Comparison of ENCODE assay signal across 8 mouse cellular contexts in the genomic region with DNA sequence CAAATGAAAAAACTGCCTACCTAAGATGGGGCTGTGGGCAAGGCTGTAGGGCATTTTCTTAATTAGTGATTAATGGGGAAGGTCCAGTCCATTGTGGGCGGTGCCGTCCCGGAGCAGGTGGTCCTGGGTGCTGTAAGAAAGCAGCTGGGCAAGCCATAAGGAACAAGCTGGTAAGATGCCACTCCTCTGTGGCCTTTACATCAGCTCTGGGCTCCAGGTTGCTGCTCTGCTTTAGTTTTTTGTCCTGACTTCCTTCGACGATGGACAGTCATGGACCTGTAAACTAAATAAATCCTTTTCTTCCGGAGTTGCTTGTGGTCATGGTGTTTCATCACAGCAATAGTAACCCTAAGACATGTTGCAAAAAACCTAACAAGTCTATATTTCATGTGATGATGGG. TPM values are rescaled to one million over a fixed set of nuclear protein-coding genes. Genes with fewer than 3 reads are reported as not detected.
DNase-seq lines count a peak whose midpoint lies in the region; ATAC-seq and TF ChIP-seq lines count a peak whose summit lies in the region.

No protein-coding gene starts in this region.

- no peak for DNase-seq in kidney, postnatal 14 days
- DNase-seq in left cerebral cortex, postnatal 10 days (ENCODE audit: extremely low spot score in 1 of 2, low spot score in 2 of 2): no peak
- no peak for DNase-seq in adrenal gland, adult 18-20 months (ENCODE audit: low spot score in 2 of 2)
- no peak for DNase-seq in testis, postnatal 10 days (ENCODE audit: low spot score)

- no peaks in the 10 kb centered on the region for H3K9me3 ChIP-seq in kidney, embryonic 14.5 days (ENCODE audit: control insufficient read depth, low read length)
- H3K9me3 ChIP-seq in embryonic facial prominence, embryonic 13.5 days: no peaks in the 10 kb centered on the region
- H3K9me3 ChIP-seq in intestine, postnatal 0 days (ENCODE audit: control insufficient read depth): no peaks in the 10 kb centered on the region

- no peak overlapping the region for H3K4me3 ChIP-seq in kidney, embryonic 14.5 days (ENCODE audit: low read length)
- peak overlapping the region; percentile 42; the same call in 1 of the 2 replicates for H3K4me3 ChIP-seq in embryonic facial prominence, embryonic 13.5 days
- no peak overlapping the region for H3K4me3 ChIP-seq in intestine, postnatal 0 days (ENCODE audit: low read depth, low read length)
- H3K4me3 ChIP-seq in myocyte: peak overlapping the region; percentile 23

- no peaks in the 10 kb centered on the region for H3K36me3 ChIP-seq in kidney, embryonic 14.5 days (ENCODE audit: control insufficient read depth, insufficient read depth, low read length)
- H3K36me3 ChIP-seq in embryonic facial prominence, embryonic 13.5 days: no peaks in the 10 kb centered on the region
- H3K36me3 ChIP-seq in intestine, postnatal 0 days (ENCODE audit: control insufficient read depth, insufficient read depth): no peaks in the 10 kb centered on the region
- H3K36me3 ChIP-seq in myocyte (ENCODE audit: control insufficient read depth, insufficient read depth): no peaks in the 10 kb centered on the region

- H3K4me2 ChIP-seq in kidney, embryonic 14.5 days (replicated peaks; ENCODE audit: low read depth, low read length): no peak overlapping the region
- peak overlapping the region; percentile 63 for H3K4me2 ChIP-seq in embryonic facial prominence, embryonic 13.5 days
- peak overlapping the region; percentile 87 for H3K4me2 ChIP-seq in intestine, postnatal 0 days (replicated peaks; ENCODE audit: low read depth)
- H3K4me2 ChIP-seq in myocyte (ENCODE audit: low read depth): peak overlapping the region; percentile 94

- H3K27ac ChIP-seq in kidney, embryonic 14.5 days (ENCODE audit: low read depth, low read length): no peak overlapping the region
- H3K27ac ChIP-seq in embryonic facial prominence, embryonic 13.5 days: no peak overlapping the region
- no peak overlapping the region for H3K27ac ChIP-seq in intestine, postnatal 0 days (ENCODE audit: low read depth, low read length)

- WGBS in kidney, embryonic 14.5 days: 20% methylated on average over 6 of the region's 6 CpGs
- 6% methylated on average over 6 of the region's 6 CpGs for WGBS in embryonic facial prominence, embryonic 13.5 days
- WGBS in intestine, postnatal 0 days: 8% methylated on average over 6 of the region's 6 CpGs

- peak; percentile 25 for ATAC-seq in kidney, embryonic 14.5 days (ENCODE audit: low FRiP score, low TSS enrichment)
- ATAC-seq in embryonic facial prominence, embryonic 13.5 days (ENCODE audit: insufficient number of reproducible peaks, insufficient read depth, low FRiP score, low TSS enrichment, low read depth): no peak
- ATAC-seq in intestine, postnatal 0 days: no peak

- peaks cover 13% of the 10 kb centered on the region; the same call in 1 of the 2 replicates for H3K4me1 ChIP-seq in kidney, embryonic 14.5 days (ENCODE audit: control insufficient read depth, insufficient read depth, low read length)
- peaks cover 54% of the 10 kb centered on the region for H3K4me1 ChIP-seq in embryonic facial prominence, embryonic 13.5 days
- no peaks in the 10 kb centered on the region for H3K4me1 ChIP-seq in intestine, postnatal 0 days (replicated peaks; ENCODE audit: control insufficient read depth, insufficient read depth, low read length)

- H3ac ChIP-seq in myocyte (ENCODE audit: control insufficient read depth, insufficient read length): no peak overlapping the region

- no peak overlapping the region for H3K9ac ChIP-seq in kidney, embryonic 14.5 days (ENCODE audit: low read depth, low read length)
- no peak overlapping the region for H3K9ac ChIP-seq in embryonic facial prominence, embryonic 13.5 days
- no peak overlapping the region for H3K9ac ChIP-seq in intestine, postnatal 0 days (ENCODE audit: low read depth, low read length)

- TF ChIP-seq POLR2A in myocyte (IDR thresholded peaks at IDR 0.05; ENCODE audit: insufficient read length, low read depth): no peak

- H3K27me3 ChIP-seq in kidney, embryonic 14.5 days (ENCODE audit: control insufficient read depth, insufficient read depth, low read length): no peaks in the 10 kb centered on the region
- H3K27me3 ChIP-seq in embryonic facial prominence, embryonic 13.5 days: no peaks in the 10 kb centered on the region
- no peaks in the 10 kb centered on the region for H3K27me3 ChIP-seq in intestine, postnatal 0 days (replicated peaks; ENCODE audit: control insufficient read depth, insufficient read depth, low read length)
- H3K27me3 ChIP-seq in myocyte (ENCODE audit: control insufficient read depth, insufficient read depth, insufficient read length): no peaks in the 10 kb centered on the region

- intact Hi-C loops in left cerebral cortex, postnatal 10 days (cut with DNase I): loop anchor here (2.0 to 10.0 kb wide), 5 partner anchors 72 to 788 kb away; a partner anchor contains a TSS

- no peaks in the 10 kb centered on the region for H3K79me2 ChIP-seq in myocyte (ENCODE audit: control insufficient read depth, insufficient read depth)

- no peak for TF ChIP-seq CTCF in intestine, postnatal 0 days (IDR thresholded peaks at IDR 0.05; ENCODE audit: low read depth)

TF ChIP-seq in myocyte, 11 proteins besides CTCF, POLR2A, EP300 and RAD21:
- TF ChIP-seq SRF (IDR thresholded peaks at IDR 0.05; ENCODE audit: control insufficient read depth, insufficient read length, low read depth) (no peak), POLR2AphosphoS2 (IDR thresholded peaks at IDR 0.05; ENCODE audit: insufficient read length, low read depth) (no peak), E2F4 (IDR thresholded peaks at IDR 0.05; ENCODE audit: insufficient read depth) (no peak), CEBPB (IDR thresholded peaks at IDR 0.05; ENCODE audit: insufficient read depth, poor library complexity, severe bottlenecking) (no peak), TCF3 (IDR thresholded peaks at IDR 0.05; ENCODE audit: insufficient read length, low read depth) (no peak), TCF12 (IDR thresholded peaks at IDR 0.05; ENCODE audit: insufficient read depth, poor library complexity, severe bottlenecking) (no peak), MAX (IDR thresholded peaks at IDR 0.05; ENCODE audit: low read depth) (no peak), MYOD1 (IDR thresholded peaks at IDR 0.05; ENCODE audit: control insufficient read depth in 1 of 3, insufficient read length in 2 of 3, low read depth in 2 of 3) (no peak), REST (IDR thresholded peaks at IDR 0.05; ENCODE audit: insufficient read depth, insufficient read length) (no peak), USF1 (IDR thresholded peaks at IDR 0.05; ENCODE audit: low read depth) (no peak), MYOG (IDR thresholded peaks at IDR 0.05; ENCODE audit: control insufficient read depth in 1 of 3, insufficient read depth in 1 of 3, insufficient read length in 2 of 3, low read depth in 2 of 3) (no peak)

RNA-seq across cellular contexts. Expression of a gene that starts 7.1 kb away (rescaled TPM):
- 0.37 and 0.41 TPM in 2 replicates for polyA plus RNA-seq in kidney, embryonic 14.5 days (2014; fragmentation: Nextera tagmentation; extraction: Ambion mirVana)
- 0.51 and 0.58 TPM in 2 replicates for polyA plus RNA-seq in embryonic facial prominence, embryonic 13.5 days (2015; fragmentation: Nextera tagmentation; extraction: Ambion mirVana)
- polyA plus RNA-seq in intestine, postnatal 0 days (2015; fragmentation: Nextera tagmentation; extraction: Ambion mirVana): not detected in 2 replicates
- not detected for polyA plus RNA-seq in myocyte (2012; fragmentation: generic; extraction: Trizol)
- total RNA-seq in left cerebral cortex, postnatal 10 days (2021): under 1 TPM; 0.32 to 0.39 TPM
- under 1 TPM; 0.42 to 0.56 TPM for total RNA-seq in adrenal gland, adult 18-20 months (2021)

RNA-seq across cellular contexts. Expression of a gene that starts 36.9 kb away (rescaled TPM):
- 15.8 and 21.5 TPM in 2 replicates for polyA plus RNA-seq in kidney, embryonic 14.5 days (2014; fragmentation: Nextera tagmentation; extraction: Ambion mirVana)
- polyA plus RNA-seq in embryonic facial prominence, embryonic 13.5 days (2015; fragmentation: Nextera tagmentation; extraction: Ambion mirVana): 19.3 and 19.6 TPM in 2 replicates
- 2.1 and 3.0 TPM in 2 replicates for polyA plus RNA-seq in intestine, postnatal 0 days (2015; fragmentation: Nextera tagmentation; extraction: Ambion mirVana)
- polyA plus RNA-seq in myocyte (2012; fragmentation: generic; extraction: Trizol): 2.1 TPM
- 1 to 10 TPM; 2.8 to 4.9 TPM for total RNA-seq in left cerebral cortex, postnatal 10 days (2021)
- under 1 TPM; 0.42 to 0.50 TPM for total RNA-seq in adrenal gland, adult 18-20 months (2021)

RNA-seq across cellular contexts. Expression of a gene that starts 37.0 kb away (rescaled TPM):
- 14.7 TPM in 2 replicates for polyA plus RNA-seq in kidney, embryonic 14.5 days (2014; fragmentation: Nextera tagmentation; extraction: Ambion mirVana)
- 15.1 and 18.7 TPM in 2 replicates for polyA plus RNA-seq in embryonic facial prominence, embryonic 13.5 days (2015; fragmentation: Nextera tagmentation; extraction: Ambion mirVana)
- 2.6 and 3.7 TPM in 2 replicates for polyA plus RNA-seq in intestine, postnatal 0 days (2015; fragmentation: Nextera tagmentation; extraction: Ambion mirVana)
- polyA plus RNA-seq in myocyte (2012; fragmentation: generic; extraction: Trizol): 5.3 TPM
- 10 to 100 TPM; 15.9 to 20.1 TPM for total RNA-seq in left cerebral cortex, postnatal 10 days (2021)
- total RNA-seq in adrenal gland, adult 18-20 months (2021): 1 to 10 TPM; 2.7 to 3.6 TPM

Comparison
In these comparisons a context has a peak if more than half of its experiments do, and no peak if none do; other contexts are left out.
1. H3K4me3 ChIP-seq: peak in embryonic facial prominence, embryonic 13.5 days (single experiment) and myocyte (single experiment); none in kidney, embryonic 14.5 days (single experiment) and intestine, postnatal 0 days (single experiment).